Mouse (Mus musculus) hematopoietic stem cell, adult 5-6 weeks (primary cell): ENCODE results near the gene Gm10447. TPM values are rescaled to one million over a fixed set of nuclear protein-coding genes. Genes with fewer than 3 reads are reported as not detected.

ENCODE experiments used
- ATAC-seq, 2 experiments: fragments of 125-278 bp in 1 of 2; replicated peaks in 1 of 2; 2 replicates each; pipeline ENCODE4 v1.8.0; 2016 to 2017; ENCODE audit warnings: inconsistent platforms in 2 of 2, mild to moderate bottlenecking in 2 of 2, moderate number of reproducible peaks in 2 of 2, low read depth in 1 of 2, moderate TSS enrichment in 1 of 2; ENCODE audit not compliant: low FRiP score in 2 of 2, poor library complexity in 2 of 2, severe bottlenecking in 2 of 2, insufficient read depth in 1 of 2, low TSS enrichment in 1 of 2
- total RNA-seq: library from RNA; stranded (forward); fragments of 172-1452, 232-1000 nt; gene quantifications from 2 replicates; pipeline ENCODE4 v1.2.3, GENCODE M21; 2017

Gene Gm10447
- total RNA-seq, 1 experiment from 2014 or later = not detected

DNA sequence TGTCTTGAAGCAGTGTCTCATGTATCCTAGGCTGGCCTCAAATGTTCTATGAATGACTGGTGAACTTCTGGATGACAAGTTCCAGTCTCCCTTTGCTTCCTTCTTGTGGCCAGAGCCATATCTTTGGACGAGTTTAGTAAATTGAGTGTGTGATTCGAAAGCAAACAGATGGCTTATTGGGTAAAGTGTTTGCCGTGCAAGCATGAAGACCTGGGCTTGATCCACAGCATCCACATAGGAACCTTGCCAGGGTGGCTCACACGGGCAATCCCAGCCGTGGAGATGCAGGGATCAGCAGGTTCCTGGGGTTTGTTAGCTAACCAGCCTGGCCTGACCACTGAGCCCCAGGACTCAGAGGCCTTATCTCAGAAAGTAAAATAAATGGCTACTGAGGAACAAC, 3.9 kb downstream of the Gm10447 start:
- no peak for ATAC-seq

DNA sequence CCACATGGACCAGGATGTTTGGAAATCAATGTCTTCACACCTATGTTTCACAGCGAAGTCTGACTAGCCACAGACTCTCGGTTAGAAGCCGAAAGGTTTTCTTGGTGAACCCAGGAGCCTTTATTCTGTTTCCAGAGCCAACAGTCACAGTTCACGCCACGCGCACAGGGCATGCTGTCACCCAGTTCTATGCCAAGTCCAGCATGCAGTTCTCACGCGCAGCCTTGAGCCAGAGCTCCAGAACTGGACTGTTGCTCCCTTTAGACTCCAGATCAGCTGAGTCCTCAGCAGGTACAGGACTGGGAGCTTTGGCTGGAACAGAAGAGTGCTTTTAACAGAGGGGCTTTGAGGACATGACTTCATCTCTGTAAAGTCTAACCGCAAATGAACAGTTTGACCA, 4.5 kb downstream of the Gm10447 start:
- no peak for ATAC-seq

DNA sequence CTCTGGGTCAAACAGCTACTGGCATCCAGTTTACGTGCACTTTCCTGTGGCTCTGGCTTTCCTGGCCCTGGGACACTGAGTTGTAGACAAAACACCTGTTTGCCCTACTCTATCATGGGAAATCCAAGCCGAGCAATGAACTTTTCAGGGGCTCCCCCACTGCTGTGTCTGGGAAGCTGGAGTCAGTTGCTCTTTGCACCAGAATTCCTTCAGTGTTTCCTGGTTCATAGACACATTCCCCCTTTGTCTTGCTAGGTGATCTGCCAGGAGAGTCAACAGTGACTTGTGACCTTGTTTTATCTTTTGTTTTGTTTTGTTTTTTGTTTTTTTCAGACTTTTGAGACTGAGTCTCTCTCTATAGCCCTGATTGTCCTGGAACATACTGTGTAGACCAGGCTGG, 5.5 kb downstream of the Gm10447 start:
- no peak for ATAC-seq

DNA sequence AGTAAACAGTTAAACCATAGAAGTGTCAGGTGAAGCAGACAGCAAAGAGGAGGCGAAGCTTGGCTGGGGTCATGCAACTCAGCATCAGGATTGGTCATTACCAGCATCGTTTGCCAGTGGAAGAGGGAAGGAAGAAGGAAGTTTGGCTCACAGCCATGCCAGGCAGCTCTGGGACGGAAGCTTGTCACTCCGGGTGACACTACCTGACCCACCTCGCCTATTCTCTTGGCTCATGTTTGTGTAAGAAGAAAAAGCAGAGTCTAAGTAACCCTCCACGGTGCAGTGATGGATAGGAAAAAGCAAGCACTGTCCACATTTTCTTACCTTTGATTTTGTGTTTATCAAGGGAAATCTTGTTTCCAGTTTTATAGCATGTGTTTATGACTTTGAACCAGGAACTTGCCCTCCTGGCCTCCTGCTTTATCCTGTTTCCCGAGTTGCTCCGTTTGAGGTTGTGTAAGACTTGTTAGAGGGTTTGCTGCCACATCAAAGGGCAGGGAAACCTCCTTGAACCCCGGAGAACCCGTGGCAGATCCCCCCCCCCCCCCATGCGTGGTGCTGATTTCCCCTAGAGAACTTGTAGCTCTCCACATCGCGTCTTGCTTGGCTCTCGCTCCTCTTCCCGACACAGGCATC, 6.7 kb downstream of the Gm10447 start:
- peak; percentile 22 to 36; a peak in 1 of 4 replicates for ATAC-seq

DNA sequence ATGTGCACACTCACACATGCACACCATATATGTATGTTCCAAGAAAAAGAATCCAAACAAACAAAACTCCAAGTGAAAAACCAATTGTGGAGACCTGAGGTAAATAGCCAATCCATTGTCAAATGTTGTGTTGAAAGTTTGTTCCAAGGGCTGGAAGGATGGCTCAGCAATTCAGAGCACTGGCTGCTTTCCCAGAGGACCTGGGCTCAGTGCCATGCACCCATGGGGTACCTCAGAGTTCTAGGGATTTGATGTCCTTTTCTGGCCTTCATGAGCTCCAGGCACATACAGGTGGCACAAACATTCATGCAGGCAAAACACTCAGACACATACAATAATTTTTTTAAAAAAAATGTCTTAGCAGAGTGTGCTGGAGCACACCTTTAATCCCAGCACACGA, 8.4 kb downstream of the Gm10447 start:
- no peak for ATAC-seq

DNA sequence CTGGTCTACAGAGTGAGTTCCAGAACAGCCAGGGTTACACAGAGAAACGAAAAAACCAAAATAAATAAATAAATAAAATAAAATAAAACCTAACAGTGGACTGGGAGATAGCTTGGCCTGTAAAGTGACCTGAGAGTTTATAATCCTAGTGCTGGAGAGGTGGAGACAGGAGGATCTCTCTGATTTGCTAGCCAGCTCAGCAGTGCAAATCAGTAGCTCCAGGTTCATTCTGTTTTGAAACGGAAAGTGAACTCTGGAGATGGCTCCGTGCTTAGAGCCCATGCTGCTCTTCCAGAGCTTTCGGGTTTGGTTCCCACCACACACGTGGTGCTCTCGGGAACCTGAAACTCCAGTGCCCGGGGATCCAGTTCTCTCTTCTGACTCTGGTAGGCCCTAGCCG, 8.9 kb downstream of the Gm10447 start:
- ATAC-seq = no peak

DNA sequence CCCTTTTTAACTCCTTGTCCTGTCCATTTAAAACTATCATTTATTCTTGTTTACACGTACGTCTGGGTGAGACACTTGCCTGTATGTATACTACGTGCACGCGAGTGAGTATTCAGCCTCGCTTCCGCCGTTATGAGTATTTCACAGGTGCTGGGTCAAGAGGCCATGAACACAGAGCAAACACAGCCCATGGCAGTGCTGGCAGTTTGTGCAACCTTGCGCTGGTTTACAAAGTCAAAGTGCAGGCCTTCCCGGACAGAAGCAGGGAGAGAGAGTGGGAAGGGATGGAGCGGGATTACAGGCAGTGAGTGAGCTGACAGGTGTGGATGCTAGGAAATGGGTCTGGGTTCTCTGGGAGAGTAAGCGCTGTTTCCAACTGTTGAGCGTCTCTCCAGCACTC, 10.7 kb downstream of the Gm10447 start:
- no peak for ATAC-seq

DNA sequence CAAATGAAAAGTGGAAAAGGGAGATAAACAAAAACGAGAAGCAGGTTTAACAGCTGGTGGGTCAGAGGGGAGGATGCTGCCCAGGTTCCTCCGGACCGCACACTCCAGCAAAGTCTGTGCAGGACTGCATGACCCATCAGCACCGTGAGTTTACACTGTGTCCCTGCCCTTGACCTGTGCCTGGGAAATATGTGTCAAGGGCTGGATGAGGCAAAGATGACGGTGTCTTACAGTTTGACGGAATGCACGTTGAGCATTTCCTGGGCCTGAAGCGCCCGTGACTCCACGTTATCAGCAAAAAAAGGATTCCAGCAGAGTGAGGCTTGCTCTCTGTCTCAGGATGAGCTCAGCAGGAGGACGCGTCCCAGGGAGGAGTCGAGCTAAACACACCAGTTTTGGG, 11.3 kb downstream of the Gm10447 start:
- no peak for ATAC-seq

DNA sequence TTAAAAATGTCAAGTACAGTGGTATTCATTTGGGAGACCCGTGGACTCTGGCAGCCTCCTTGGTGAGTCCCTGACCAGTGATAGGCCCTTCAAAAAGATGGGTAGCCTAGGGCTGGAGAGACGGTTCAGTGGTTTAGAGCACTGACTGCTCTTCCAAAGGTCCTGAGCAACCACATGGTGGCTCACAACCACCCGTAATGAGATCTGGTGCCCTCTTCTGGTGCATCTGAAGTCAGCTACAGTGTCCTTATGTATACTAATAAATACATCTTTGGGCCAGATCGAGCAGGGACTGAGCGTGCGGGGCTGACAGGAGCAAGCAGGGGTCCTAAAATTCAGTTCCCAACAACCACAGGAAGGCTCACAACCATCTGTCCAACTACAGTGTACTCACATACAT, 13.0 kb downstream of the Gm10447 start:
- ATAC-seq = no peak

DNA sequence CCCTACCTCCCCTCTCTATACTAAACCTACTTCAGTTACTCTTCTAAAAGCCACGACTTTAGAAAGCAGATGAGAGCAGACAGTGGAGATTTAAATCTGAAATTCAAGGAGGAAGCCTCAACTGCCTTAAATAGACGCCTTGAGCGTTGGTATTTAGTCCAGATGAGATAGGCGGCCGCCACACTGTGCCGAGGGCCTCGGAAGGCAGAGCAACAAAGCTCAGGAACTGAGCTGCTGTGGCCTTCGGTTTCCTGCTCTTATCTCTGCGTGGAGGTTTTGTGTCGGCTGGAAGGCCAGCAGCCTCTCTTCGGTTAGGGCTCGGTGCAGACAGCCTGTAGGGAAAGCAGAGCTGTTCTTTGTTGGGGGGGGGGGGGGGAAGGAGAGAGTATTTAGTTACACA, 15.0 kb downstream of the Gm10447 start:
- peak in 1 of 2 experiments; percentile 66; a peak in 2 of 4 replicates for ATAC-seq

DNA sequence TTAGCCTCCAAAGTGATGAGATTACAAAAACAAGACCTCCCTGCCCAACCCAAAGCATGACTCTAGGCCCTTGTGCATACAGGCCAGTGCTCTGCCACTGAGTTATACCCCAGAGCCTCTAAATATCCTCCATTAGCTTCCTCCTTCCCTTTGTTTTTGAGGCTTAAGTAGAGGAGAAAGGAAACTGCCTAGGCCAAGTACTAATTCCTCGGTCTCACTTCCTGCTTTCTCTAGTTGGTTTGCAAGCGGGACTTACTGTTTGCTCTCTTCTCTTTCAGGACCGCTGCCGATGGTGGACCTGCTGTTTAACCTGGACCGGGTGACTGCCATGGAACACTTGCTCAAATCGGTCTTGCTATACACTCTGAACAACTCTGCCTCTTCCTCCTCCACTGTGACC, 20.6 kb downstream of the Gm10447 start:
- ATAC-seq = no peak

DNA sequence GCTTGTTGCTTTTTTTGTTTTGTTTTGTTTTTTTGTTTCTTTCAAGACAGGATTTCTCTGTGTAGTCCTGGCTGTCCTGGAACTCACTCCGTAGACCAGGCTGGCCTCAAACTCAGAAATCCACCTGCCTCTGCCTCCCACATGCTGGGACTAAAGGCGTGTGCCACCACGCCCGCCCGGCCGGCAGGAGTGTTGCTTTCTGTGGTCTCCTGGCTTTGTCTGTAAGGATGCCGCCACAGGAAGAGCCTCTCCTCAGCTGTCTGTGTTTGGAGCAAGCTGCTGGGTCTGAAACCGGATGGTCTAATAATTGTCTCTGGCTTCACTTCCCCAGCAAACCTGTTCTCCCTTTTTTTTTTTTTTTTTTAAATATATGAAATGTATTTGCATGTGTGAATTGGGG, 21.4 kb downstream of the Gm10447 start:
- no peak for ATAC-seq

DNA sequence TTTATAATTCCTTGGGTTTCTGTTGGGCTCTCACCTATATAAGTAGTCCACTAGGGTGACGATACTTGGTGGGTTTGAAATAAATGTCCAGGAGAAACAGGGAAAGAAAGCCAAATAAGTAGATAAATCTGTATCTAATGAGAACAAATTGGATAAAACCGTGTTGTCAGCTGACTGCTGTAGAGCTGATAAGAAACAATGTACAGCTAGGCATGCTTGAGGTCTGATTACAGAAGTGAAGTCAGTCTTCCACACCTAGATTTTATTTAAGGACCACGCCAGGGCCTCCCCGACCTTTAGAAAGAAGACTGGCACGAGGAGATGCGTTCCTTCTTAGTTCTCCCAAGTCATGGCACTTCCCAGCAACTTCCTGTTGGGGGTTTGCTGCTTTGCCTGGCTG, 23.9 kb downstream of the Gm10447 start:
- ATAC-seq = no peak

DNA sequence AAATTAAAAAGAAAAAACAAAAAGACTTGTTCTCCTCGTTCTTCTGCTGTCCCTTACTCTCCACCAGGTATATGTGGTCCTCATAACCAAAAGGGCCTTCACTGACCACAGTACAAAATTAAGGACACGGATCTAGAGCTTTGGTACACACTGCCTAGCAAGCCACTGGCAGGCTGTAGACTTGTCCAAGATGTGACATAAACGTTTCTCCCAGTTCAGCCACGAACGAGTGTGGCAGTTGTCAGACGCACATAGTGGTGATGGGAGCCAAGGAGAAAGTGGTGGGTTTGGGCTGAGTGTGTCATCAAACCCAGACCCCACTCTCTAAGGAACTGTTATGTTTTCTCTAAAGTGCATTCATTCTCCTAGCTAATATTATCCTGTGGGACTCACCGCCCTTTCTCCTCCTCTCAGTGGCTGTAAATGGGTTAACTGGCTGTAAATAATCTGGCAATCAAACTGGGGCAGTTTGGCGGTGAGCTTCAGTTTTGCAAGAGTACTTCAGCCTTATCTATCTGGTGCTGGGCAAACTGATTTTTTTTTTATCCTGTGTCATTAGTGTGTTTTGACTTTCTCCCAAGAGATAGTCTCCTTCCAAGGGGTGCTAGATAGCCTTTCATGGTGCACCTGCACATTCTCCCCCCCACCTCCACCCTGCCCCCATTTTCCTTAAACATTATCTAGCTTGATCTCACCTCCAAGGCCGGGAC, 25.4 kb downstream of the Gm10447 start:
- no peak for ATAC-seq

DNA sequence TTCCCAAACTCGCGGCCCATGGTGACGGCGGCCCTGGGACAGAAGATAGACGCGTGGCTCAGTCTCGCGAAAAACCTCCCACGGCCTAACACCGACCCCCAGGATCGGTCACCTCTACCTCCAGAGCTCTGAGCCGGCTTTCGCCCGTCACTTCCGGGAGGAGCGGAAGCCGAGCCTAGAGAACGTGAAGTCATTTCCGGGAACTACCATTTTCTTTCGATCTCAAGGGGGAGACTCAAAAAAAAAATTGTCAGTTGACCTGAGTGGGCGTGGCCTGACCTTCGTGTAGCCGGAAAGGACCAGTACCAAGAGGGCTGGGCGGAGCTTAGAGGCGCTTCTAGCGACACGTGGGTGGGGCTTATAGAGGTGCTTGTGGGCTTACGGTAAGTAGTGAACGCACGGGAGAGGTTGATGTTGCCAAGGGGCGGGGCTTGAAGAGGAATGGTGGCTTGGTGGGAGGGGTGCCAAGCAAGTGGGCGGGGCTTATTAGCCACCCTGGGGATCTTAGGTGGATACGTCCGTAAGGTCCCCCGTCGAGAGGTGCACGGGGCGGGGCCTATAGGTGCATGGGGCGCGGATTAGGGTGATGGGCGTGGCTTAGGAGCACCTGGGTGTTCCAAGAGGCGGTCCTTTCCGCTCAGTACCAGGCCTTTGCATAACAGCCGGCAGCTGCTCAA, 26.1 kb downstream of the Gm10447 start, which contains the start of the genes Uqcrq and Gdf9:
Uqcrq (minus strand) TSS at position 162 of the 677 bp plus-strand sequence.
Gdf9 (plus strand) TSS at position 354 of the 677 bp plus-strand sequence.
- ATAC-seq = peak; percentile 92 to 96

DNA sequence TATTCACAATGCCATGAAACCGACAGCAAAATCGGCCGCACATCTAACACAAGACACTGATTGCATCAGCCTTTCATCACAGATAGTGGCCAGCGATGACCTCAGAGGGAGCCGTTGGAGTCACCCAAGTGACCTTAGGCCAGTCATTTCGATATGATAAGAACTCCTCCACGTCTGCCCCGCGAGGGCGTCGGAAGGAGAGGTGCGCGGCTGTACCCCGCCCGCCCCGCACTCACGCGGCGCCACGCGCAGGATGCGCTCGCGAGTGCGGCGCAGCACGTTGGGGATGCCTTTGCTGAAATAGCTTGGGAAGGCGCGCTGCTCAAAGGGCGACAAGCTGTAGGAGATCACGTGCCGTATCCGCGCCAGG, 26.6 kb downstream of the Gm10447 start:
- ATAC-seq = peak in 1 of 2 experiments; percentile 2; a peak in 1 of 4 replicates

DNA sequence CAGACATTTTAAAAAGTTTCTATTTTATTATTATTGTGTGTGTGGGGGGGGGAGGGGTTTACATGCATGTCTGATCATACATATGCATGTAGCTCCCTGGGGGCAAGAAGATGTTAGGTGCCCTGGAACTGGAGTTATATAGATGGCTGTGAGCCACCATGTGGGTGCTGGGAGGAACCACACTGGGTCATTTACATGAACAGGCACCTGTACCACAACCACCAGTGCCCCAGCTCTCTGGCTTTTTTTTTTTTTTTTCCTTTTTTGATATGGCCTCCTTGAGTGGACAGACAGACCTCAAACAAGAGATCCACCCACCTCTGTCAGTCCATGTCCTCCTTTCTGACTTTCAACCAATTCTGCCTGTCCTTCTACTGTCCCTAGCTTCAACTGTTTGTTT, 27.7 kb downstream of the Gm10447 start:
- no peak for ATAC-seq

DNA sequence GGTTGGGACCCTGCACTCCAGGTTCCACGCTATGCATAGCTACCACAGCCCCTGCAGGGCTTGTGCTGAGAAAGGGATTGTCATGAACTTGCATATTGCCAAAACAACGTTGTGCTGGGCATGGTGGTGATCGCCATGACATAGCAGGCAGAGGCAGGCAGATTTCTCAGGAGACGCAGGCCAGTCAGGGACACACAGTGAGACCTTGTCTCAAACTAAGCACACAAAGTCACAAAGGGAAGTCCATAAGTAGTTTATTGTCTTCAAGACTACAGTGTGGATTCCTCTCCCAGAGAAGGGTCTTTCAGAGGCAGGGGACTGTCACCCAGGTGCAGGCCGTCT, 28.2 kb downstream of the Gm10447 start:
- no peak for ATAC-seq
